Mouse (Mus musculus) gastrocnemius, adult 8-10 months (tissue): Measurements from ENCODE around the gene Atpaf2. TPM values are rescaled to one million over a fixed set of nuclear protein-coding genes. Genes with fewer than 3 reads are reported as not detected.

ENCODE experiments used
- DNase-seq, 2 experiments: peaks; one replicate each; pipeline ENCODE4 v3.0.0; 2022; ENCODE audit warnings: low spot score in 2 of 2
- total RNA-seq, 4 experiments: library from RNA; stranded (reverse); gene quantifications; 2 replicates each; pipeline ENCODE4 v1.2.4; 2022

The Atpaf2 gene
- total RNA-seq, 4 experiments from 2014 or later = 28.9 to 30.7 (median 30.6) TPM

GRCm38 (mm10) chr11:60351388-60351787 is 66.9 kb downstream of the Atpaf2 start:
- DNase-seq = no peak

Other genes starting within 250 kb of the Atpaf2 start
- 10 to 100 TPM; 35.4 to 57.5 (median 43.5) TPM for gene Srebf1, start 195.9 kb downstream of the Atpaf2 start, total RNA-seq
- 10 to 100 TPM; 61.0 to 68.8 (median 65.7) TPM for gene Tom1l2, start 65.6 kb downstream of the Atpaf2 start, total RNA-seq
- 1 to 10 TPM; 1.1 to 1.4 (median 1.1) TPM for gene Drc3, start 65.1 kb downstream of the Atpaf2 start, total RNA-seq
- gene Gid4, start 1.3 kb downstream of the Atpaf2 start, total RNA-seq = 10 to 100 TPM; 72.7 to 86.1 (median 75.5) TPM
- gene Drg2, start 36.1 kb upstream of the Atpaf2 start, total RNA-seq = 10 to 100 TPM; 21.6 to 24.9 (median 22.7) TPM
- gene Myo15, start 50.9 kb upstream of the Atpaf2 start, total RNA-seq = under 1 TPM in 2 of 4 experiments, not detected in 2; 0.05 TPM
- gene Alkbh5, start 117.9 kb upstream of the Atpaf2 start, total RNA-seq = 100 to 1,000 TPM; 137 to 160 (median 145) TPM